8 mouse cellular contexts compared by ENCODE assay signal in genomic region chr12:80789849-80790694, GRCm38 (mm10). TPM values are rescaled to one million over a fixed set of nuclear protein-coding genes. Genes with fewer than 3 reads are reported as not detected.
DNase-seq lines count a peak whose midpoint lies in the region; ATAC-seq and TF ChIP-seq lines count a peak whose summit lies in the region.

TSS of gene Susd6 (plus strand) at chr12:80790510.

- H3K4me1 ChIP-seq in MEL (ENCODE audit: control insufficient read depth in 1 of 2, insufficient read depth in 2 of 2, low read length in 2 of 2): peaks cover 23 to 60% of the 10 kb centered on the region in 2 experiments
- peaks cover 24% of the 10 kb centered on the region for H3K4me1 ChIP-seq in cerebellum, adult 2 months (ENCODE audit: control insufficient read depth, insufficient read depth, low read length)
- peaks cover 16% of the 10 kb centered on the region for H3K4me1 ChIP-seq in lung, embryonic 16.5 days (replicated peaks; ENCODE audit: control insufficient read depth, insufficient read depth, low read length)

- peaks cover 0 to 52% of the 10 kb centered on the region in 2 experiments; a peak in 3 of 4 replicates for H3K36me3 ChIP-seq in MEL (ENCODE audit: control insufficient read depth in 1 of 2, insufficient read depth in 2 of 2, low read length in 2 of 2)
- H3K36me3 ChIP-seq in lung, embryonic 16.5 days (ENCODE audit: control insufficient read depth, insufficient read depth, low read length): no peaks in the 10 kb centered on the region

- peak; percentile 86 to 90 for TF ChIP-seq POLR2A in MEL (IDR thresholded peaks at IDR 0.05; ENCODE audit: control insufficient read depth in 1 of 2, insufficient read depth in 1 of 2, low read depth in 1 of 2, low read length in 2 of 2, poor library complexity in 1 of 2)
- TF ChIP-seq POLR2A in cerebellum, adult 2 months (IDR thresholded peaks at IDR 0.05; ENCODE audit: borderline replicate concordance, insufficient read depth, low read length): peak; percentile 94

- ATAC-seq in hematopoietic stem cell, adult 5-6 weeks (replicated peaks in 1 of 2; ENCODE audit: insufficient read depth in 1 of 2, low FRiP score in 2 of 2, low TSS enrichment in 1 of 2, low read depth in 1 of 2, poor library complexity in 2 of 2, severe bottlenecking in 2 of 2): peak; percentile 86 to 93
- ATAC-seq in lung, embryonic 16.5 days (ENCODE audit: low read depth): peak; percentile 99

- WGBS in cerebellum, adult 2 months: 5% methylated on average over 56 of the region's 56 CpGs
- WGBS in lung, embryonic 16.5 days: 3% methylated on average over 49 of the region's 56 CpGs

- peak; percentile 48 to 59; a peak in 3 of 4 replicates for TF ChIP-seq EP300 in MEL (IDR thresholded peaks at IDR 0.05; ENCODE audit: low read depth in 1 of 2, low read length in 2 of 2)

- H3K79me2 ChIP-seq in MEL (ENCODE audit: control insufficient read depth, insufficient read depth, low read length, poor library complexity): peaks cover 40% of the 10 kb centered on the region

- peak; percentile 98 for DNase-seq in MEL (ENCODE audit: low read depth, low spot score)
- peak; percentile 98 to 99 for DNase-seq in cerebellum, adult 2 months
- DNase-seq in forelimb bud, embryonic 11.5 days (ENCODE audit: low read depth, low spot score): peak; percentile 98
- peak; percentile 96 for DNase-seq in layer of hippocampus, adult 9-10 months (ENCODE audit: low spot score)
- DNase-seq in ovary, postnatal 10 days (ENCODE audit: low spot score): peak; percentile 94
- DNase-seq in thymus, postnatal 10 days (ENCODE audit: low spot score in 2 of 2): peak; percentile 98 to 99

- no peaks in the 10 kb centered on the region for H3K9me3 ChIP-seq in MEL (replicated peaks; ENCODE audit: insufficient read depth, low read length)
- H3K9me3 ChIP-seq in lung, embryonic 16.5 days (ENCODE audit: control insufficient read depth, low read length): no peaks in the 10 kb centered on the region

- H3K4me3 ChIP-seq in MEL (ENCODE audit: control insufficient read depth in 1 of 2, insufficient read depth in 1 of 2, low read depth in 2 of 2, low read length in 2 of 2): peak within 1 kb of the TSS; percentile 88 to 94
- H3K4me3 ChIP-seq in cerebellum, adult 2 months (replicated peaks; ENCODE audit: insufficient read depth, low read depth, low read length): peak within 1 kb of the TSS; percentile 54
- peak within 1 kb of the TSS; percentile 98 for H3K4me3 ChIP-seq in lung, embryonic 16.5 days (ENCODE audit: low read length)

- peak within 1 kb of the TSS; percentile 86 for H3K4me2 ChIP-seq in lung, embryonic 16.5 days (ENCODE audit: low read depth, low read length)

- TF ChIP-seq RAD21 in MEL (IDR thresholded peaks at IDR 0.05; ENCODE audit: low read depth, low read length): no peak

- H3K27ac ChIP-seq in MEL (ENCODE audit: control insufficient read depth, low read depth, low read length): peak within 1 kb of the TSS; percentile 97
- H3K27ac ChIP-seq in cerebellum, adult 2 months (ENCODE audit: insufficient read depth, low read length): peak within 1 kb of the TSS; percentile 90
- peak within 1 kb of the TSS; percentile 98 for H3K27ac ChIP-seq in lung, embryonic 16.5 days (ENCODE audit: low read length)

- H3K9ac ChIP-seq in MEL (ENCODE audit: control insufficient read depth, low read depth, low read length, poor library complexity, severe bottlenecking): peak within 1 kb of the TSS; percentile 86
- H3K9ac ChIP-seq in lung, embryonic 16.5 days (ENCODE audit: low read length): peak within 1 kb of the TSS; percentile 96

- no peaks in the 10 kb centered on the region for H3K27me3 ChIP-seq in MEL (ENCODE audit: control insufficient read depth in 1 of 2, insufficient read depth in 2 of 2, low read length in 2 of 2)
- no peaks in the 10 kb centered on the region for H3K27me3 ChIP-seq in cerebellum, adult 2 months (ENCODE audit: control insufficient read depth, insufficient read depth, low read length)
- no peaks in the 10 kb centered on the region for H3K27me3 ChIP-seq in lung, embryonic 16.5 days (ENCODE audit: control insufficient read depth, insufficient read depth, low read depth, low read length)

- TF ChIP-seq CTCF in MEL (IDR thresholded peaks at IDR 0.05 in 2 of 3, conservative IDR thresholded peaks at IDR 0.05 in 1 of 3; ENCODE audit: control insufficient read depth in 1 of 3, insufficient read depth in 1 of 3, low read depth in 2 of 3, low read length in 3 of 3, poor library complexity in 1 of 3, severe bottlenecking in 1 of 3): no peak
- TF ChIP-seq CTCF in cerebellum, adult 2 months (IDR thresholded peaks at IDR 0.05; ENCODE audit: borderline replicate concordance, insufficient read depth, low read depth, low read length): no peak

TF ChIP-seq in MEL, 35 proteins besides CTCF, POLR2A, EP300 and RAD21:
- peak; percentile 77 for TF ChIP-seq TBP (IDR thresholded peaks at IDR 0.05; ENCODE audit: low read depth, low read length)
- TF ChIP-seq ZKSCAN1 (IDR thresholded peaks at IDR 0.05; ENCODE audit: low read depth, low read length): no peak
- TF ChIP-seq USF1 (IDR thresholded peaks at IDR 0.05; ENCODE audit: low read depth, low read length): peak; percentile 77
- peak; percentile 53; the same call in 1 of the 2 replicates for TF ChIP-seq GABPA (IDR thresholded peaks at IDR 0.05; ENCODE audit: low read depth, low read length)
- TF ChIP-seq NELFE (IDR thresholded peaks at IDR 0.05; ENCODE audit: low read depth, low read length): peak; percentile 76
- TF ChIP-seq MXI1 (IDR thresholded peaks at IDR 0.05; ENCODE audit: low read depth, low read length): peak; percentile 79
- TF ChIP-seq MAX (IDR thresholded peaks at IDR 0.05; ENCODE audit: low read length): peak; percentile 73
- peak; percentile 88 for TF ChIP-seq ETS1 (IDR thresholded peaks at IDR 0.05; ENCODE audit: low read depth, low read length)
- TF ChIP-seq MYB (IDR thresholded peaks at IDR 0.05; ENCODE audit: low read depth, low read length): no peak
- no peak for TF ChIP-seq JUND (IDR thresholded peaks at IDR 0.05; ENCODE audit: low read depth, low read length)
- TF ChIP-seq E2F4 (IDR thresholded peaks at IDR 0.05; ENCODE audit: borderline replicate concordance, low read depth, low read length): no peak
- peak; percentile 58; the same call in 1 of the 2 replicates for TF ChIP-seq MEF2A (IDR thresholded peaks at IDR 0.05; ENCODE audit: extremely low read depth, insufficient replicate concordance, low read depth, low read length, poor library complexity, severe bottlenecking)
- no peak; the same call in 1 of the 2 replicates for TF ChIP-seq KAT2A (conservative IDR thresholded peaks at IDR 0.05; ENCODE audit: low read depth, low read length)
- TF ChIP-seq ZC3H11A (IDR thresholded peaks at IDR 0.05; ENCODE audit: low read depth, low read length): no peak
- TF ChIP-seq ZNF384 (IDR thresholded peaks at IDR 0.05; ENCODE audit: low read depth, low read length): no peak
- no peak for TF ChIP-seq USF2 (IDR thresholded peaks at IDR 0.05; ENCODE audit: borderline replicate concordance in 1 of 2, insufficient read depth in 1 of 2, low read depth in 1 of 2, low read length in 2 of 2)
- TF ChIP-seq HCFC1 (IDR thresholded peaks at IDR 0.05; ENCODE audit: low read depth, low read length): peak; percentile 87
- peak; percentile 82; the same call in 1 of the 2 replicates for TF ChIP-seq BHLHE40 (IDR thresholded peaks at IDR 0.05; ENCODE audit: borderline replicate concordance, low read depth, low read length)
- TF ChIP-seq CHD1 (IDR thresholded peaks at IDR 0.05; ENCODE audit: low read depth, low read length): no peak
- TF ChIP-seq UBTF (IDR thresholded peaks at IDR 0.05; ENCODE audit: borderline replicate concordance, insufficient read depth, low read depth, low read length): no peak
- TF ChIP-seq MAFK (IDR thresholded peaks at IDR 0.05; ENCODE audit: borderline replicate concordance, low read depth, low read length): no peak
- TF ChIP-seq MYC (IDR thresholded peaks at IDR 0.05; ENCODE audit: low read depth, low read length): 0 out of 2 replicates have a peak, but pooled peaks have one; percentile 66
- peak; percentile 67 for TF ChIP-seq TCF12 (IDR thresholded peaks at IDR 0.05; ENCODE audit: low read depth, low read length)
- no peak for TF ChIP-seq SMC3 (IDR thresholded peaks at IDR 0.05; ENCODE audit: low read depth, low read length)
- TF ChIP-seq TAL1 (IDR thresholded peaks at IDR 0.05; ENCODE audit: low read length): no peak
- TF ChIP-seq CHD2 (IDR thresholded peaks at IDR 0.05; ENCODE audit: low read length): peak; percentile 66; the same call in 1 of the 2 replicates
- TF ChIP-seq POLR2AphosphoS5 (IDR thresholded peaks at IDR 0.05; ENCODE audit: borderline replicate concordance, low read depth, low read length): no peak
- 0 out of 2 replicates have a peak, but pooled peaks have one; percentile 5 for TF ChIP-seq GATA1 (IDR thresholded peaks at IDR 0.05; ENCODE audit: low read depth, low read length)
- peak; percentile 75; the same call in 1 of the 2 replicates for TF ChIP-seq POLR2AphosphoS2 (IDR thresholded peaks at IDR 0.05; ENCODE audit: low read length)
- no peak for TF ChIP-seq ELF1 (IDR thresholded peaks at IDR 0.05; ENCODE audit: low read depth, low read length)
- no peak for TF ChIP-seq RCOR1 (IDR thresholded peaks at IDR 0.05; ENCODE audit: low read depth, low read length)
- TF ChIP-seq SIN3A (IDR thresholded peaks at IDR 0.05; ENCODE audit: low read length): peak; percentile 99
- peak; percentile 93 for TF ChIP-seq NRF1 (IDR thresholded peaks at IDR 0.05; ENCODE audit: insufficient read depth, low read depth, low read length, poor library complexity, severe bottlenecking)
- peak; percentile 68 for TF ChIP-seq ZMIZ1 (IDR thresholded peaks at IDR 0.05; ENCODE audit: low read depth, low read length)
- TF ChIP-seq MAZ (IDR thresholded peaks at IDR 0.05; ENCODE audit: low read depth, low read length): peak; percentile 95; the same call in 1 of the 2 replicates
TF ChIP-seq in MEL: peak in this region for 19.

RNA-seq across cellular contexts. Expression of gene Susd6, which starts in this region (rescaled TPM):
- total RNA-seq in MEL (2012; rRNA removed): 12.2 and 13.0 TPM in 2 replicates
- 10 to 100 TPM in 1 of 2 experiments, not detected in 1; 22.4 TPM for polyA plus RNA-seq in MEL (2012; ENCODE audit: insufficient read depth in 1 of 2, insufficient read length in 2 of 2, low read depth in 1 of 2, low replicate concordance in 2 of 2, missing spikeins in 1 of 2)
- 46.3 and 54.8 TPM in 2 replicates for polyA plus RNA-seq in cerebellum, adult 2 months (2012; rRNA removed)
- total RNA-seq in hematopoietic stem cell, adult 5-6 weeks (2017): 27.5 and 31.9 TPM in 2 replicates
- 21.9 and 22.8 TPM in 2 replicates for polyA plus RNA-seq in lung, embryonic 16.5 days (2015; fragmentation: Nextera tagmentation; extraction: Ambion mirVana)

Comparison
In these comparisons a context has a peak if more than half of its experiments do, and no peak if none do; other contexts are left out.
1. Peak in every context shown above with its lines: DNase-seq, ATAC-seq, H3K4me3 ChIP-seq and H3K27ac ChIP-seq.